Mouse (Mus musculus) limb, embryonic 15.5 days (tissue): ENCODE results near the gene Zbtb16. TPM values are rescaled to one million over a fixed set of nuclear protein-coding genes. Genes with fewer than 3 reads are reported as not detected.
A peak's percentile ranks its signal among the peaks of the same experiment; 100 is the strongest.

Experiments used
- ATAC-seq: fragments of 200-750 bp; cut with Nextera tagmentation; 2 replicates; pipeline ENCODE4 v1.8.0; 2017; ENCODE audit warnings: low read depth, moderate TSS enrichment; ENCODE audit not compliant: insufficient number of reproducible peaks, low FRiP score, low TSS enrichment
- H3K27ac ChIP-seq: fragments of 300-500 bp; sonication (generic); 2 replicates; pipeline ENCODE4 v1.5.1; 2015; ENCODE audit warnings: moderate library complexity, mild to moderate bottlenecking, inconsistent platforms
- H3K27me3 ChIP-seq: fragments of 300-500 bp; sonication (generic); 2 replicates; pipeline ENCODE4 v1.6.1; 2015; ENCODE audit warnings: inconsistent platforms
- H3K36me3 ChIP-seq: fragments of 300-500 bp; sonication (generic); 2 replicates; pipeline ENCODE4 v1.6.1; 2015; ENCODE audit warnings: inconsistent platforms
- H3K4me1 ChIP-seq: fragments of 300-500 bp; sonication (generic); 2 replicates; pipeline ENCODE4 v1.6.1; 2015; ENCODE audit warnings: inconsistent platforms
- H3K4me2 ChIP-seq: fragments of 300-500 bp; sonication (generic); 2 replicates; pipeline ENCODE4 v1.6.1; 2015; ENCODE audit warnings: mild to moderate bottlenecking, inconsistent platforms
- H3K4me3 ChIP-seq: fragments of 300-500 bp; sonication (generic); 2 replicates; pipeline ENCODE4 v1.5.1; 2015; ENCODE audit warnings: mild to moderate bottlenecking, inconsistent platforms
- H3K9ac ChIP-seq: fragments of 300-500 bp; sonication (generic); 2 replicates; pipeline ENCODE4 v1.6.1; 2015; ENCODE audit warnings: inconsistent platforms
- H3K9me3 ChIP-seq: fragments of 300-500 bp; sonication (generic); 2 replicates; pipeline ENCODE4 v1.6.1; 2016; ENCODE audit warnings: inconsistent platforms
- WGBS: fragments of 180-500 bp; shearing (Covaris S2); methylation state at CpG from one replicate; pipeline ENCODE4 v1.1.7; 2015; 5-methylcytosine and 5-hydroxymethylcytosine counted together
- polyA plus RNA-seq: library from polyadenylated mRNA; unstranded; fragments of >200 nt; fragmentation: Nextera tagmentation; extraction: Ambion mirVana; gene quantifications from 2 replicates; pipeline ENCODE4 v1.2.1, GENCODE M21; 2015

Gene Zbtb16
- polyA plus RNA-seq, 1 experiment from 2014 or later: 5.7 TPM

DNA sequence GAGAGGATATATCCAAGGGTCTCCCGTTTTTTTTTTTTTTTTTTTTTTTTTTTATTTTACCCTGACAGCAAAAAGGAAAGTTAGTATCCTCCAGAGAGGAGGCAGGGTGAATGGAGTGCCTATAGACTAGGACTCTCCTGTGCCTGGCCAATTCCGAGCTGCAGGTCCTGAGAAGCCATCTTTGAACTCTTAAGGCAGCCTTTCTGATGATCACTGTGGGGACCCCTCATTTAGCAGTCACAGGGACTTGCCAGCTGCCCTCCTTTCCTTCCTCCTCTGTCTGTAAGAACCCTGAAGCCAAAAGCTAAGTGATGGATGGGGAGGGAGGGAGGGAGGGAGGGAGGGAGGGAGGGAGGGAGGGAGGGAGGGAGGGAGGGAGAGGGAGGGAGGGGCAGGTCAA lies 98.1 kb downstream of the Zbtb16 start:
- no peak overlapping the region for H3K9ac ChIP-seq

DNA sequence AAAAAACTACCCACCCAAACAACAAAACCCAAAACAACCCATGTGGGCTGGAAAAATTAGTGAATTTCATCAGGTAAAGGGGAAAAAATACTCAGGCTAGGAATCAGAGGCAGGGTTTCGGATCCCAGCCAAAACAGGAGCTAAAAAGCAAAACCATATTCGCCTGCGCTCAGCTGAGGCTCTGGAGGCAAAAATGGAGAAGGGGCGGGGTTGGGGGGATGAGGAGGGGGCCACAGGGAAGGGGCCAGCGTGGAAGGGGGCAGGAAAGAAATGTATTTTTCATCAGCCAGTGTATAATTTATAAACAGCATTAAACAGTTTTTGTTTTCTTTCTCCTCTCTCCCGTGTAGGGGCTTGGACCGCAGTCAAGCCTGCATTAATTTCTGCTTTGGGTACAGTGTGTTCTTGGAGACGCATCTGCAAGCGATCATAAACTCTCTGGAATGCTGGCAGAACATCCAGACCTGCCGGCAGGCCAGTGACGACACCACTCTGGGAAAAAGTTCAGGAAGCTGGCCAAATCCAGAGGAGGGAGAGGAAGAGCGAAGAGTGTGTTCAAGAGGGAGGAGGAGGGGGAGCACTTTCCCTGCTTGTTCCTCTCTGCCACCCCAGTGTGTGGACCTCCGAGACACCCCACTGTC lies 98.7 kb downstream of the Zbtb16 start:
- H3K27me3 ChIP-seq: peaks cover 26% of the 10 kb centered on the region
- ATAC-seq: peak; percentile 79
- H3K27ac ChIP-seq: peak overlapping the region; percentile 83

More for the DNA sequence above, 98.1 kb downstream of the Zbtb16 start:
- ATAC-seq: 0 out of 2 replicates have a peak, but pooled peaks have one; percentile 2
- Histone ChIP-seq H3K4me1 (peaks cover 75% of the 10 kb centered on the region), H3K27me3 (peaks cover 23% of the 10 kb centered on the region), H3K4me3 (no peak overlapping the region), H3K36me3 (no peaks in the 10 kb centered on the region), H3K4me2 (peak overlapping the region; percentile 38), H3K9me3 (no peaks in the 10 kb centered on the region), H3K27ac (peak overlapping the region; percentile 83)
- 12% methylated on average over 2 of the region's 2 CpGs for WGBS

DNA sequence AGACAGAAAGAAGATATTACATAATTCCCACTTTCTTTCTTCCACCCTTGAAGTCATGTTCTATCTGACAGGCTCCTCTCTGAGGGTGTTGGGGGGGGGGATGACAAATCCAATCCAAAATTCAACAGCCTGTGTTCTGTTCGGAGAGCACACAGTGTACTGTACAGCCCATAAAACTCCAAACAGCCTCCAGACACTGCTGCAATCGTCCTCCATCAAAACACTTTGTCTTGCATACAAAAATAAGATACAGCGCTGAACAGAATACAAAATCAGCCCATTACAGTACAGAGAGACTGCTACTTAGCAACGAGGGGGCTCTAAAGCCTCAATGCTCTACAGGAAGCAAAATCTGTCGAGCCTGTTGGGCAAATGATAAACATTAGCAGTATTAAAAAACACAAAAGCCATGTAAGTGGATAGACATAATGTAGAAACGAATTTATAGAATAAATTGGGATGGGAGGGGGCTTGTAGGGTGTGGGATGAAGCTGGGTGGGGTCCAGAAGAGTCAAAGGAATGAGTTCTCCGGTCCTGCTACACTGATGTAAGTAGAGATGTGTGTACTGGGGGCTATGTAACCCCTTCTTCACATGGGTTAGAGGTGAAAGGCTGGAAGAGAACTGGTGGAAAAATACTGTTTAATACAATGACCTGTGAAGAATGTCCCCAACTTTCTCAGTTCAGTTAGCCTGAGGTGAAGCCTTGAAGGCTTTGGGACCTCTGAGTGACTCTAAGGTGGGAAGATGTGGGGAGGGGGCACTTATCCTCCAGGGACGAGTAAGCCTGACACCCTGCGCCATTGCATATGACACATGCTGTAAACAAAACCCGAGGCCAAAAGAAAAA lies 99.4 kb downstream of the Zbtb16 start:
- Histone ChIP-seq H3K9ac (no peak overlapping the region), H3K4me3 (0 out of 2 replicates have a peak overlapping the region, but pooled peaks have one; percentile 15)
- 27% methylated on average over 10 of the region's 10 CpGs for WGBS

More for the DNA sequence above, 98.7 kb downstream of the Zbtb16 start:
- H3K9me3 ChIP-seq: no peaks in the 10 kb centered on the region
- WGBS: 7% methylated on average over 13 of the region's 13 CpGs
- H3K9ac ChIP-seq: no peak overlapping the region
- peaks cover 79% of the 10 kb centered on the region for H3K4me1 ChIP-seq
- peak overlapping the region; percentile 15; the same call in 1 of the 2 replicates for H3K4me3 ChIP-seq
- peak overlapping the region; percentile 38 for H3K4me2 ChIP-seq
- H3K36me3 ChIP-seq: no peaks in the 10 kb centered on the region

DNA sequence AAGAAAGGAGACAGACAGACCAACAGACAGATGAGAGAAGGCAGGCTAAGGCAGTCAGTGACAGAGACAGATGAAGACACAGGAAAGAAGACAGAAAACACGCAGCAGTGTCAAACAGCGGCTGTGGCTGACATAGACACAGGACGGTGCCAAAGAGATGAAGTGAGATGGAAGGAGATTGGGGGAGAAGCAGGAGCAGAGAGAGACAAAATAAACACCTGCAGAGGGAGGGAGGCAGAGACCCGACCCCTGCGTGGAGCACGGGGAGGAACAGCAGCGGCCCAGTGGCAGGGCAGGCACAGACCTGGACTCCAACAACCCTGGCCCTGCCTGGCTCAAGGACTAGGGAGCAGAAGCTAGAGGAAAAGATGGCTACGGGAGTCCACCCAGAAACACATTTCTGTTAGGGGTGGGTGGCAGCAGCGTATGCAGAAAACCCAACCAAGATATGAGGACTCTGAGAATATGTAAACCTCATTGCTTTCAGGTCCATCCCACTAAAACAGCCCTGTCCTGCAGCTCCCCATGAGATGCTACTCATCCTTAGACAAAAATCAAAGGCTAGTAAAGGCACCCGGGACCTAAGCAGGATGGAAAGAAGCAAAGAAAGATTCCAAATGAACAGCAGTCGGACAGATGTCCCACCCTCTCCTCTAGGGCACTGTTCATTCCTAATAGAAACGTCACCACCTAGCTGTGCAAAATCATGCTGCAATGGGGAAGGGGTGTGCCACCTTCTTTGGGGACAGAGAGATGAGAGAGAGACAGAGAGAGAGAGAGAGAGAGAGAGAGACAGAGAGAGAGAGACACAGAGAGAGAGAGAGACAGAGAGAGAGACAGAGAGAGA lies 100.3 kb downstream of the Zbtb16 start:
- 49% methylated on average over 12 of the region's 12 CpGs for WGBS
- no peaks in the 10 kb centered on the region for H3K9me3 ChIP-seq
- H3K27ac ChIP-seq: peak overlapping the region; percentile 83
- peaks cover 77% of the 10 kb centered on the region for H3K4me1 ChIP-seq
- H3K36me3 ChIP-seq: no peaks in the 10 kb centered on the region
- H3K27me3 ChIP-seq: peaks cover 34% of the 10 kb centered on the region
- H3K4me2 ChIP-seq: no peak overlapping the region
- no peak overlapping the region for H3K9ac ChIP-seq
- ATAC-seq: no peak
- no peak overlapping the region for H3K4me3 ChIP-seq

More for the DNA sequence above, 99.4 kb downstream of the Zbtb16 start:
- H3K27ac ChIP-seq: peak overlapping the region; percentile 83
- peaks cover 79% of the 10 kb centered on the region for H3K4me1 ChIP-seq
- H3K36me3 ChIP-seq: no peaks in the 10 kb centered on the region
- H3K4me2 ChIP-seq: peak overlapping the region; percentile 38
- ATAC-seq: no peak
- no peaks in the 10 kb centered on the region for H3K9me3 ChIP-seq
- H3K27me3 ChIP-seq: peaks cover 26% of the 10 kb centered on the region

DNA sequence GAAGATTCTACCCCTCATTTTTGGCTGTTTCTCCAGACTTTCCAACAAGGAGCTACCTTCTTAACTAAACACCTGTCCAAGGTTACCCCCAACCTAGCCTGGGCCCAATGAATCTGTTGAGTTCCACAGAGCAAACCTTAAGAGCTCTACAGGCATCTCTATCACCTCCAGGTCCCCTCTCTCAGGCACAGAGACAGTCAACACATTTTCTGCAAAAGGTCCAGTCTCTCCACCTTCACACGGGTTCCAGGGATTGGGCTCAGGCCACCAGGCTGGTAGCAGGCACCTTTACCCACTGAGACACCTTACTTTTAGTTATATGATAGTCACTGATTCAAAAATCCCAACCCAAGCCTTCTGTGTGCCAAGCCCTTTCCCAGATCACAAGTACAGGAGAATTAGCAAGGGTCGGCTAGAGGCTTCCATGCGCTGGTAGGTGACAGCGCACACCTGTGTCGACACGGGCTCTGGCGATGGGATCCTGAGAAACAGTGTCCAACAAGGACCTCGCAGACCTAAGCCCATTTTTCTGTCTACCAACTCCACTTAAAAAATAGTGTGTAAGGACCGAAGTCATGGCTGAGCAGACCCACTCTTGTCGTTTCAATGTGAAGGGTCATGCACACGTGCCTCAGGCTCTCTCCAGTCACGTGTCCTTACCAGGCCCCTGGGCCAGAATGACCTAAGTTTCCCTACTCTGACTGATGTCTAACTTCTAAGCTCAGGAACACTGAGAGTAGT lies 101.1 kb downstream of the Zbtb16 start:
- Histone ChIP-seq H3K9me3 (no peaks in the 10 kb centered on the region), H3K27me3 (peaks cover 40% of the 10 kb centered on the region), H3K9ac (no peak overlapping the region), H3K36me3 (no peaks in the 10 kb centered on the region), H3K4me1 (peaks cover 77% of the 10 kb centered on the region), H3K4me3 (no peak overlapping the region), H3K4me2 (no peak overlapping the region), H3K27ac (0 out of 2 replicates have a peak overlapping the region, but pooled peaks have one; percentile 83)
- no peak for ATAC-seq
- 83% methylated on average over 12 of the region's 12 CpGs for WGBS

DNA sequence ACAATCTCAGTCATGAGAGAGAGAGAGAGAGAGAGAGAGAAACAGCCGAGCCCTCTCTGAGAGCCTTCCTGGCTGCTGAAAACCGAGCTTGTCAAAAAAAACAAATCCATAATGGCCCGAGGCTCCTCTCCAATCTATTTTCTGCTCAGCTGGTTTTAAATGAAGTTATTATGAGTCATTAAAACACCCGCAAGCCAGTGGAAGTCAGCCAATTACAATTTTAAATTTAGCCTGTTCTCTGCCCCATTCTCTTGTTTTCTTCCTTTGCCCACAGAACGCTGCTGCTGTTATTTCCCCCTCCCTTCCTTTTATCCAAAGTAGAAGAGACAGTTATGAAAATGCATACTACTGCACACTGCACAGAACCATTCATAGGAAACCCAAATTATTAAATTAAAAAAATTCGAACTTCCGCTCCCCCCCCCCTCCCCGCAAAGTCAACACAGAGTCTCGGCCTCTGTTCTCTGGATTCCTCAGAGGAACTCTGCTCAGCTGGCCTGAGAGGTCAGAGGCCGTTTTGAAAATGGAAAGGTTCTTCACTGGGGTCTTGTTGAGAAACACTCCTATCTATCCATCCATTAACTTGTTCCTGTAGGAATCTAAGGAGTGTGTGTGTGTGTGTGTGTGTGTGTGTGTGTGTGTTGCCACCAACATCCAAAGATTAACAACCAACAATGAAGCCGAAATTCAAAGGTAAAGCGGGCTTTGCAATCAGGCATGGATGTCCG lies 102.0 kb downstream of the Zbtb16 start:
- Histone ChIP-seq H3K27me3 (peaks cover 49% of the 10 kb centered on the region), H3K36me3 (no peaks in the 10 kb centered on the region), H3K4me1 (peaks cover 76% of the 10 kb centered on the region), H3K4me2 (0 out of 2 replicates have a peak overlapping the region, but pooled peaks have one; percentile 5), H3K9ac (no peak overlapping the region), H3K27ac (no peak overlapping the region), H3K9me3 (no peaks in the 10 kb centered on the region), H3K4me3 (no peak overlapping the region)
- 39% methylated on average over 13 of the region's 13 CpGs for WGBS
- no peak for ATAC-seq

DNA sequence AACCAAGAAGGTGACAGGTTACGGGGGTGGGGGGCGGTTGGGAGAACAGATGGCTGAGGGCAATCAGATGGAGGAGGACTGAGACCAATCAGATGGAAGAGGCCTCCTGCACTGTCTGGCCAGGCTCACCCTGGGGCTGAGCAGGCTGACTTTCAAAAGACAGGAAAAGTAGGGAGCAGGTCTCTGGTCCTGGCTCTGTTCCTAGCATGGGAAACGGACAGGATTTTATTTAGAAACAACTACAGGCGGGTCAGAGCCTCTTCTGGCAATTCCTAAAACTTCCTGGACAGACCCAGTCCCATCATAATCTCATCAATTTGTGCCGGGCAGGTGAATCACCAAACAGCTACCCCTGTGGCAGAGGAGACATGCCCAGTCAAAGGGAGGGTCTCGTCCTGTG lies 102.9 kb downstream of the Zbtb16 start:
- ATAC-seq: no peak
- Histone ChIP-seq H3K36me3 (no peaks in the 10 kb centered on the region), H3K27me3 (peaks cover 49% of the 10 kb centered on the region), H3K27ac (no peak overlapping the region), H3K9ac (no peak overlapping the region), H3K4me2 (no peak overlapping the region), H3K9me3 (no peaks in the 10 kb centered on the region), H3K4me3 (no peak overlapping the region), H3K4me1 (peaks cover 77% of the 10 kb centered on the region)
- 51% methylated on average over 6 of the region's 6 CpGs for WGBS

DNA sequence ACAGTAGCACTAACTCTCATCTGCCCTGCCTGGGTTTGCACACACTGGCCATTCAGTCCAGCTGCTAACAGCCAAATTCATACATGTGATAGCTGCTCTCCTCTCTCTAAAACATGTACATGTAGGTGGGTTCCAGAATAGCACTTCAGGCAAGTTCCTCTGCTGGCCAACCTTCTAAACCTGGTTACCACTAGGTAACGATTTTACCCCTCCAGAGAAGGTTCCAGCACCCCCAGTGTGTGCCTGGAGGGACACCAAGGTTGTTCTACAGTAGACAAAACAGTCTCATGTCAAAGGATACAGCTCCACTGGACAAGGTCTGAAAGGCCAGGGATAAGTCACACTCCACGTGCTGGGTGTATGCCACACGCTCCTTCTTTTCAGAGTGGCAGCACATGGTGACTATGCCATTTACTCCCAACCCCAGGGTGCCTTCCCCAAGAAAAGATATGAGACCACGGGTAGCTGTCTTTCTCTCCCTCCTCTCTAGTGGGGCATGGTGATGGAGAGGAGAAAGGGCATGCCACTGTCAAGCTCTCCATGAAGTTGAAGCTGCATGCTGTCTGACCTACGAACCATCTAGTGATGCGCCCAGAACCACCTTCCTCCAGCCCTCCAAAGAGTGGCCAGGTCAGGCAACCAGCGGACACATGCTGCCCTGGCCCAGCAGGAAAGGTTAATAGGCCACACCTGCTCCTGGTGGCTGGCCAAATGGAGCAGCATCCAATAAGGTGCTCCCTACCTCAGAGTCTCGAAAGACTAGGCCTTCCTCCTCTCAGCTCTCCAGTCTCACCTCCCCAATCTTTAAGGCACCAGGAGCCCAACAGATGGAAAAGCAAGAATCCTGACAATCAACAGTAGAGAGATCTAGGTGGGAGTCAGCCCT lies 104.1 kb downstream of the Zbtb16 start:
- no peak for ATAC-seq
- Histone ChIP-seq H3K27me3 (peaks cover 53% of the 10 kb centered on the region), H3K36me3 (no peaks in the 10 kb centered on the region), H3K9me3 (no peaks in the 10 kb centered on the region), H3K4me2 (no peak overlapping the region), H3K4me3 (no peak overlapping the region), H3K4me1 (peaks cover 70% of the 10 kb centered on the region), H3K27ac (no peak overlapping the region), H3K9ac (no peak overlapping the region)
- WGBS: 77% methylated on average over 8 of the region's 8 CpGs

DNA sequence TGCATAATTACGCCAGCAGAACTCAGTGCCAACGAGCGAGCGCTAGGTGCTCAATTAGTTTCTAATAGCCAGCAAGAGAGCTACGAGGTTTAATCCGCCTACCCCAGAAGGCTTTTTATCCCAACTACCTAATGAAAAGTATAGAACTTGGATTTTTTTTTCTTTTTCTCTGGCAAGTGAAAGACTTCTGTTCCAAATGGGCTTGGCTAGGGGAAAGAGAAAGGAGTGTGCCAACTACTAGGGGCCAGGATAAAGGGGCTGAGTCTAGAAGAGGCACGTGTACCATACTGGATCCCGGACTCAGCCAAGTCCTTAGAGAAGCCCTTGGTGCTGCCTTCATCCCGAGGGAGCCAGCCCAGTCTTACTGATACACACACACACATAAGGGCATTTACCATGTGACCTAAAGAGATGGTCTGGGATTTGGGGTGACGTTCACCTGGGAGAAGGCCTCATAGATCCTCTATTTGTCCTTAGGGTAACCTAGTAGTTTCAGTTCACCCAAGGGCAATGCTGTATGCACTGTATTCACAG lies 105.5 kb downstream of the Zbtb16 start:
- Histone ChIP-seq H3K27me3 (peaks cover 58% of the 10 kb centered on the region), H3K4me1 (peaks cover 56% of the 10 kb centered on the region), H3K4me3 (no peak overlapping the region), H3K4me2 (no peak overlapping the region), H3K9ac (no peak overlapping the region), H3K36me3 (no peaks in the 10 kb centered on the region), H3K9me3 (no peaks in the 10 kb centered on the region), H3K27ac (no peak overlapping the region)
- WGBS: 64% methylated on average over 10 of the region's 10 CpGs
- ATAC-seq: no peak

DNA sequence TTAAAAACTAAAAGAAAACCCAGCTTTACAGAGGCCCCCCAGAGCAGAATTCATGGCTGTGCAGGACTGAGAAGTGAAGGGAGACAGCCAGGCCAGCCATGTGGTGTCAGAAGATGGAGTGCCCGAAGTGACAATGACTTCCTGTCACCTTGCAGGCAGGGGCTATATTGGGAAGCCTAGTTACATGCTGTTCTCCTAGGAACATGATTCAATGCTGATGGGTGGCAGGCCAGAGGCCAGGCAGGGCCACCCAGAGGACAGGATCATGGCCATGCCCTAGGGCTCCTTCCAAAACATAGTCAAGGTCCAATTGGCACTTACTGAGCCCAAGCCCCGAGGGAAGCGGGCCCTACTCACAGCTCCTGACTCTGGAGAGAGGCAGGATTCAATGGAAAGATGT lies 106.6 kb downstream of the Zbtb16 start:
- Histone ChIP-seq H3K36me3 (no peaks in the 10 kb centered on the region), H3K27me3 (peaks cover 51% of the 10 kb centered on the region), H3K4me3 (no peak overlapping the region), H3K4me2 (no peak overlapping the region), H3K9me3 (no peaks in the 10 kb centered on the region), H3K27ac (no peak overlapping the region), H3K9ac (no peak overlapping the region), H3K4me1 (peaks cover 46% of the 10 kb centered on the region)
- WGBS: 45% methylated on average over 3 of the region's 3 CpGs
- ATAC-seq: 0 out of 2 replicates have a peak, but pooled peaks have one; percentile 35
